Mouse (Mus musculus) limb, embryonic 13.5 days (tissue): ENCODE results near the gene Dync2h1. TPM values are rescaled to one million over a fixed set of nuclear protein-coding genes. Genes with fewer than 3 reads are reported as not detected.
"Not testable (repeated sequence)": the region's sequence is repeated elsewhere in the genome, so short reads cannot be mapped to it uniquely, and the experiment has no call there.

ENCODE experiments used
- ATAC-seq: fragments of 200-750 bp; cut with Nextera tagmentation; 2 replicates; pipeline ENCODE4 v1.8.0; 2017; ENCODE audit warnings: low read depth, moderate number of reproducible peaks, moderate TSS enrichment; ENCODE audit not compliant: low FRiP score
- H3K27ac ChIP-seq: fragments of 300-500 bp; sonication (generic); 2 replicates; pipeline ENCODE4 v1.5.1; 2015; ENCODE audit warnings: inconsistent platforms, mild to moderate bottlenecking, moderate library complexity
- H3K27me3 ChIP-seq: fragments of 300-500 bp; sonication (generic); 2 replicates; pipeline ENCODE4 v1.6.1; 2015; ENCODE audit warnings: mild to moderate bottlenecking, inconsistent platforms
- H3K36me3 ChIP-seq: fragments of 300-500 bp; sonication (generic); 2 replicates; pipeline ENCODE4 v1.6.1; 2015; ENCODE audit warnings: inconsistent platforms, mild to moderate bottlenecking, moderate library complexity
- H3K4me1 ChIP-seq: fragments of 300-500 bp; sonication (generic); 2 replicates; pipeline ENCODE4 v1.6.1; 2015; ENCODE audit warnings: inconsistent platforms
- H3K4me2 ChIP-seq: fragments of 300-500 bp; sonication (generic); replicated peaks from 2 replicates; pipeline ENCODE4 v1.6.1; 2015; ENCODE audit warnings: inconsistent platforms, mild to moderate bottlenecking, moderate library complexity
- H3K4me3 ChIP-seq: fragments of 300-500 bp; sonication (generic); 2 replicates; pipeline ENCODE4 v1.5.1; 2015; ENCODE audit warnings: moderate library complexity, mild to moderate bottlenecking, inconsistent platforms
- H3K9ac ChIP-seq: fragments of 300-500 bp; sonication (generic); 2 replicates; pipeline ENCODE4 v1.6.1; 2015; ENCODE audit warnings: mild to moderate bottlenecking, inconsistent platforms
- H3K9me3 ChIP-seq: fragments of 300-500 bp; sonication (generic); 2 replicates; pipeline ENCODE4 v1.6.1; 2016; ENCODE audit warnings: inconsistent platforms
- WGBS: fragments of 180-500 bp; shearing (Covaris S2); methylation state at CpG from one replicate; pipeline ENCODE4 v1.1.7; 2015; 5-methylcytosine and 5-hydroxymethylcytosine counted together
- polyA plus RNA-seq: library from polyadenylated mRNA; unstranded; fragments of >200 nt; fragmentation: Nextera tagmentation; extraction: Ambion mirVana; gene quantifications from 2 replicates; pipeline ENCODE4 v1.2.1, GENCODE M21; 2015

Gene Dync2h1
- polyA plus RNA-seq, 1 experiment from 2014 or later, result 21.3 TPM

DNA sequence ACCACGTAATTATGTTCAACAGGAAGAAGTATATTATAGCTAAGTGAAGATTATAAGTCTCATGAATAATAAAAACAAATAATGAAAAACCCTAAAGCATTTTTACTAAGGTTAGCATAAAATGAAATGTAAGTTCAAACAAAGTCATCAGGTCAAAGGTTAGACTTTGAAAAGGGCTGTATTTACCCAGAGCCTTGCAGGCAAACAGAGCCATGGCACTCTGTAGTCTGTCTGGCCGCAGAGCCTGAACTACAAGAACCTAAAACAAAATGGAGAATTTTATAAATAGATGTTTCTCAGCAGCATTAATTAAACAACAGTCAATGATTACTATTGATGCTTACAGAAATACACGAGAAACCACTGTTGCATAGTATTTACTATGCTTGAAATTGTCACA is 174.5 kb downstream of the Dync2h1 start:
- WGBS, result 73% methylated on average over 3 of the region's 3 CpGs
- no peak overlapping the region for H3K9ac ChIP-seq
- H3K36me3 ChIP-seq, result peaks cover 15% of the 10 kb centered on the region
- no peak for ATAC-seq
- H3K4me3 ChIP-seq, result no peak overlapping the region
- no peak overlapping the region for H3K4me2 ChIP-seq
- H3K27me3 ChIP-seq, result no peaks in the 10 kb centered on the region
- no peaks in the 10 kb centered on the region for H3K4me1 ChIP-seq
- H3K9me3 ChIP-seq, result no peaks in the 10 kb centered on the region
- H3K27ac ChIP-seq, result no peak overlapping the region

- Histone ChIP-seq H3K9ac (no peak overlapping the region), H3K4me2 (no peak overlapping the region), H3K4me1 (no peaks in the 10 kb centered on the region), H3K9me3 (no peaks in the 10 kb centered on the region), H3K27ac (no peak overlapping the region), H3K27me3 (no peaks in the 10 kb centered on the region), H3K4me3 (no peak overlapping the region), H3K36me3 (peaks cover 20% of the 10 kb centered on the region)
- WGBS, result 68% methylated on average over 2 of the region's 2 CpGs
- ATAC-seq, result no peak
Observed at GRCm38 (mm10) chr9:6994865-6995264, 189.4 kb downstream of the Dync2h1 start.

- Histone ChIP-seq H3K9ac (no peak overlapping the region), H3K27me3 (no peaks in the 10 kb centered on the region), H3K9me3 (no peaks in the 10 kb centered on the region), H3K4me1 (no peaks in the 10 kb centered on the region), H3K4me3 (no peak overlapping the region), H3K36me3 (peaks cover 20% of the 10 kb centered on the region), H3K4me2 (no peak overlapping the region), H3K27ac (no peak overlapping the region)
- ATAC-seq, result no peak
Observed at GRCm38 (mm10) chr9:6994275-6994674, 190.0 kb downstream of the Dync2h1 start.

DNA sequence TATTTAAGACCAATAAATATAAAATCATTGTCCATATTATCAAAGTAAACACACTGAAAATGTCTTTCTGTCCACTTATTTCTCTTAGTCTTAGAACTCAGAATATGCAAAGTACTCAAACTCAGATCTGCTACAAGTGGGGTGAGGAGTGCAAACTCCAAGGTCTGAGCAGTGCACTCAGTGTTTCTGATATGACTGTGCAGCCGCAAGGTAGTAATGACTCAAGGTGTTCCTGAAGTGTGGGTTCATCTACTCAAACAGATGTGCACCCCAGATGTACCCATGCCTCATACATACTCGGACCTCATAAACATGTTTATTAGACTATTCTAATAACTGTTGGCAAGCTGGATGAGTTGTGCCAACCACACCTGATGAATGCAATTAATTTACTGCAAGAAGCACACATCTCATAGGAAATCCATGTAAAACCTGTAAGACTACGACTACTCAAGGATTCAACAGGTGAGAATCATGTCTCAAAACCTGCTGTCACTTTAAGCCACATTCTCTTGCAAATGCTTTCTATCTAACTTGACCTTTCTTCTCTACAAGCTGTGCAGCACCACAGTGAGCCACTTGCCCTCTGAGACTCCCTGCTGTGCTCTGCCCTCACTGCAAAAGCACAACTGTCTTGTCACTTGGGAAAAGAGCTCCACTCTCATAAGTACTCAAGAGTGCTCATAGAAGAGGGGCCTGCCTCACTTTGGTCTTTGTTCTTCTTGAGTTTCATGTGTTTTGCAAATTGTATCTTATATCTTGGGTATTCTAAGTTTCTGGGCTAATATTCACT is 195.2 kb downstream of the Dync2h1 start:
- Histone ChIP-seq H3K9me3 (no peaks in the 10 kb centered on the region), H3K4me1 (no peaks in the 10 kb centered on the region), H3K9ac (no peak overlapping the region), H3K4me3 (no peak overlapping the region), H3K36me3 (peaks cover 20% of the 10 kb centered on the region), H3K4me2 (no peak overlapping the region), H3K27ac (no peak overlapping the region), H3K27me3 (no peaks in the 10 kb centered on the region)
- ATAC-seq, result no peak
- 87% methylated on average over 3 of the region's 3 CpGs for WGBS

DNA sequence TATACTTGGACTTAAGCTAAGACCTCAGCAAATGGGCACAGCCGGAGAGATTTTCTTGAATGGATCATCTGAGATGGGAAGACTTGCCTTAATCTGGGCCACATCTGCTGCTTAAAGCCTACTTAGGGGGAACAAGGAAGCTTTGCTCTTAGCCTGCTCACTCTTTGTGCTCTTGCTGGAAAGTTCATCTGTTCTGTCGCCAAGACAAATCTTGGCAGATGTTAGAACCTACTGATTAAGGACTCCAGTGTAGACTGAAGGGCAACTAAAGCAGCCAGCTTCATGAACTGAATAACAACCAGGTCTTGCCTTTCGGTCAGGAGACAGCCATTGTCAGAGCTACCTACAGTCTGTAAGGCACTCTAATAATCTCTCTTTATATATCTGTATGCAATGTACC is 198.1 kb downstream of the Dync2h1 start:
- no peaks in the 10 kb centered on the region for H3K27me3 ChIP-seq
- no peak overlapping the region for H3K4me2 ChIP-seq
- no peak overlapping the region for H3K27ac ChIP-seq
- peaks cover 7% of the 10 kb centered on the region for H3K36me3 ChIP-seq
- ATAC-seq, result no peak
- no peak overlapping the region for H3K9ac ChIP-seq
- WGBS, result 93% methylated on average over 3 of the region's 3 CpGs
- no peaks in the 10 kb centered on the region for H3K9me3 ChIP-seq
- H3K4me1 ChIP-seq, result no peaks in the 10 kb centered on the region
- no peak overlapping the region for H3K4me3 ChIP-seq

- H3K4me3 ChIP-seq, result no peak overlapping the region
- 85% methylated on average over 2 of the region's 2 CpGs for WGBS
- peaks cover 8% of the 10 kb centered on the region; the same call in 1 of the 2 replicates for H3K36me3 ChIP-seq
- no peak overlapping the region for H3K9ac ChIP-seq
- H3K9me3 ChIP-seq, result no peaks in the 10 kb centered on the region
- H3K27me3 ChIP-seq, result no peaks in the 10 kb centered on the region
- no peaks in the 10 kb centered on the region for H3K4me1 ChIP-seq
- no peak for ATAC-seq
- H3K4me2 ChIP-seq, result no peak overlapping the region
- H3K27ac ChIP-seq, result no peak overlapping the region
Observed at GRCm38 (mm10) chr9:6969171-6969570, 215.1 kb downstream of the Dync2h1 start.

DNA sequence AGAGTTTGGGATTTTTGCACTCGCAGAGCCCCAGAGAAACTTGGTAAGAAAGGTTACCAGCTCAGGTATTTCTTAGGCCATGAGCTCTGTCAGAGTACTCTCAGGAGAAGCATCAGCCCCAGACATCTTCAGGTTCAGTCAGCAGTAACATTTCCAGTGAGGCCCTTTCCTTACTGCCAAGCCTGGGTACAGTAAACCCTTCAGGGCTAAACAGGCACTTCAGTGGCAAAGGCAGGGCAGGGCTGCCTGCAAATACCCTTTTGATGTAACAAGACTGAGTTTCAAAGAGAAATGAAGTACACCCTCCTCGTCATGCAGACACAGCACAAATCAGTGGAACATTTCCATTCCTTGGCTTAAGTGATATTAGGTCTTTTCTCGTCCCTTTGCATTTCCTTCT is 219.2 kb downstream of the Dync2h1 start:
- Histone ChIP-seq H3K27me3 (no peaks in the 10 kb centered on the region), H3K36me3 (peaks cover 11% of the 10 kb centered on the region), H3K9me3 (no peaks in the 10 kb centered on the region), H3K9ac (no peak overlapping the region), H3K27ac (no peak overlapping the region), H3K4me2 (no peak overlapping the region), H3K4me1 (no peaks in the 10 kb centered on the region), H3K4me3 (no peak overlapping the region)
- 79% methylated on average over 3 of the region's 3 CpGs for WGBS
- ATAC-seq, result no peak

- 80% methylated on average over 2 of the region's 2 CpGs for WGBS
- ATAC-seq, result no peak
- Histone ChIP-seq H3K4me2 (no peak overlapping the region), H3K4me3 (no peak overlapping the region), H3K27me3 (no peaks in the 10 kb centered on the region), H3K9ac (no peak overlapping the region), H3K4me1 (no peaks in the 10 kb centered on the region), H3K27ac (no peak overlapping the region), H3K9me3 (no peaks in the 10 kb centered on the region), H3K36me3 (peaks cover 3% of the 10 kb centered on the region; the same call in 1 of the 2 replicates)
Observed at GRCm38 (mm10) chr9:6958311-6958710, 225.9 kb downstream of the Dync2h1 start.

- no peaks in the 10 kb centered on the region for H3K27me3 ChIP-seq
- H3K4me1 ChIP-seq, result no peaks in the 10 kb centered on the region
- WGBS, result 18% methylated on average over 1 of the region's 1 CpGs
- H3K9ac ChIP-seq, result no peak overlapping the region
- no peak overlapping the region for H3K27ac ChIP-seq
- H3K9me3 ChIP-seq, result no peaks in the 10 kb centered on the region
- H3K4me2 ChIP-seq, result no peak overlapping the region
- H3K4me3 ChIP-seq, result no peak overlapping the region
- H3K36me3 ChIP-seq, result peaks cover 13% of the 10 kb centered on the region; the same call in 1 of the 2 replicates
- ATAC-seq, result no peak
Observed at GRCm38 (mm10) chr9:6927399-6928035, 256.7 kb downstream of the Dync2h1 start.

- Histone ChIP-seq H3K9me3 (no peaks in the 10 kb centered on the region), H3K9ac (no peak overlapping the region), H3K27ac (no peak overlapping the region), H3K27me3 (no peaks in the 10 kb centered on the region), H3K36me3 (no peaks in the 10 kb centered on the region), H3K4me3 (no peak overlapping the region), H3K4me2 (no peak overlapping the region), H3K4me1 (no peaks in the 10 kb centered on the region)
- WGBS, result 96% methylated on average over 1 of the region's 1 CpGs
- ATAC-seq, result no peak
Observed at GRCm38 (mm10) chr9:6913471-6913870, 270.8 kb downstream of the Dync2h1 start.

- H3K27ac ChIP-seq, H3K4me3 ChIP-seq, H3K27me3 ChIP-seq, H3K9me3 ChIP-seq, H3K36me3 ChIP-seq, H3K9ac ChIP-seq, H3K4me1 ChIP-seq: not testable (repeated sequence)
- peak; percentile 72; the same call in 1 of the 2 replicates for ATAC-seq
- WGBS, result 29% methylated on average over 4 of the region's 4 CpGs
- H3K4me2 ChIP-seq, result 0 out of 2 replicates have a peak overlapping the region, but pooled peaks have one; percentile 4
Observed at GRCm38 (mm10) chr9:6910537-6910936, 273.7 kb downstream of the Dync2h1 start.

DNA sequence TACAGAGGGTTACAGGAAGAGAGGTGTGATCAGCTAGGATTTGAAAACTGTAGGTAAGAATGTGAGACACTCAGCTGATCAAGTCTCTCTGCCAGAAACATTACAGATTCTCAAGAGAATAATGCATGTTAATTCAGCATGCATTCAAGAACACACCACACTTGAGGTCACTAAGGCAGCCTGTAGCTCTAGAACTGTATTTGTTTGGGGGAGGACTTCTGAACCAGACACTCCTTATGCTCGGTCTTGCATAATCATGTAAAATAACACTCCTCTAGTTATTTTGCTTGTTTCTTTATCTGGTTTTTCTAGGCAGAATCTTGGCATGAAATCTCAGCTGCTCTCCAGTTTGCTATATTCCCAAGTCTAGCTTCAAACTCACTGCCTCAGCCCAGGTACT is 282.6 kb downstream of the Dync2h1 start:
- H3K4me1 ChIP-seq, result no peaks in the 10 kb centered on the region
- H3K9ac ChIP-seq, result no peak overlapping the region
- H3K4me2 ChIP-seq, result no peak overlapping the region
- H3K36me3 ChIP-seq, result no peaks in the 10 kb centered on the region
- H3K27me3 ChIP-seq, result no peaks in the 10 kb centered on the region
- 76% methylated on average over 1 of the region's 1 CpGs for WGBS
- ATAC-seq, result no peak
- H3K4me3 ChIP-seq, result no peak overlapping the region
- H3K9me3 ChIP-seq, result no peaks in the 10 kb centered on the region
- no peak overlapping the region for H3K27ac ChIP-seq

DNA sequence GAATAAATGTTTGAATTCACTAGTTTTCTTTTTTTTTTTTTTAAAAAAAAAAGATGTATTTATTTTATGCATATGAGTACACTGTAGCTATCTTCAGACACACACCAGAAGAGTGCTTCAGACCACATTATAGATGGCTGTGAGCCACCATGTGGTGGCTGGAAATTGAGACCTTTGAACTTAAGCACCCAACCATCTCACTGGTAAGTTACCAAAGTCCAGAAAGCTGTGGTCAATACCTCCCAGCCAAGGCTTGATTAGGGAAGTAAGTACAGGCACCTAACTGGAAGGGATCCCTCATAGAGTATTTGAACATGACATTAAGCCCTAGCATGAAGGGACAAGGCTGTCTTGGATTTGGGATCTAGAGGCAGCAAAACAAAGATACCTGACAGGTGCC is 292.9 kb downstream of the Dync2h1 start:
- Histone ChIP-seq H3K27me3 (no peaks in the 10 kb centered on the region), H3K4me1 (no peaks in the 10 kb centered on the region), H3K9me3 (no peaks in the 10 kb centered on the region), H3K4me2 (no peak overlapping the region), H3K4me3 (no peak overlapping the region), H3K9ac (no peak overlapping the region), H3K27ac (no peak overlapping the region), H3K36me3 (no peaks in the 10 kb centered on the region)
- ATAC-seq, result no peak
